Mouse (Mus musculus) embryonic facial prominence, embryonic 14.5 days (tissue): Measurements from ENCODE around the gene Mpig6b. TPM values are rescaled to one million over a fixed set of nuclear protein-coding genes. Genes with fewer than 3 reads are reported as not detected.

Experiments used
- ATAC-seq: fragments of 200-750 bp; cut with Nextera tagmentation; 2 replicates; pipeline ENCODE4 v1.8.0; 2017; ENCODE audit warnings: low read depth, moderate number of reproducible peaks, moderate TSS enrichment
- DNase-seq: peaks from one replicate; pipeline ENCODE4 v3.0.0-alpha.2; 2015; ENCODE audit warnings: low spot score
- H3K27ac ChIP-seq: fragments of 300-500 bp; sonication (generic); replicated peaks from 2 replicates; pipeline ENCODE4 v1.5.1; 2014; ENCODE audit warnings: low read depth, mild to moderate bottlenecking, low read length, moderate library complexity
- H3K27me3 ChIP-seq: fragments of 300-500 bp; sonication (generic); replicated peaks from 2 replicates; pipeline ENCODE4 v1.6.1; 2014; ENCODE audit warnings: low read length; ENCODE audit not compliant: control insufficient read depth, insufficient read depth
- H3K36me3 ChIP-seq: fragments of 300-500 bp; sonication (generic); 2 replicates; pipeline ENCODE4 v1.6.1; 2014; ENCODE audit warnings: low read length, mixed read lengths; ENCODE audit not compliant: control insufficient read depth, insufficient read depth
- H3K4me1 ChIP-seq: fragments of 300-500 bp; sonication (generic); 2 replicates; pipeline ENCODE4 v1.6.1; 2014; ENCODE audit warnings: antibody characterized with exemption, low read length; ENCODE audit not compliant: control insufficient read depth, insufficient read depth
- H3K4me2 ChIP-seq: fragments of 300-500 bp; sonication (generic); 2 replicates; pipeline ENCODE4 v1.6.1; 2014; ENCODE audit warnings: low read depth, mild to moderate bottlenecking, low read length, moderate library complexity, mixed read lengths
- H3K4me3 ChIP-seq: fragments of 300-500 bp; sonication (generic); 2 replicates; pipeline ENCODE4 v1.5.1; 2014; ENCODE audit warnings: low read depth, mild to moderate bottlenecking, low read length
- H3K9ac ChIP-seq: fragments of 300-500 bp; sonication (generic); 2 replicates; pipeline ENCODE4 v1.6.1; 2014; ENCODE audit warnings: low read depth, mild to moderate bottlenecking, low read length, moderate library complexity, mixed read lengths
- H3K9me3 ChIP-seq: fragments of 300-500 bp; sonication (generic); 2 replicates; pipeline ENCODE4 v1.6.1; 2016; ENCODE audit warnings: low read length; ENCODE audit not compliant: control insufficient read depth
- WGBS: fragments of 180-500 bp; shearing (Covaris S2); extraction: QIAGEN DNeasy Blood & Tissue Kit; methylation state at CpG from one replicate; pipeline ENCODE4 v1.1.7; 2014; 5-methylcytosine and 5-hydroxymethylcytosine counted together
- polyA plus RNA-seq: library from polyadenylated mRNA; unstranded; fragments of >200 nt; fragmentation: Nextera tagmentation; extraction: Ambion mirVana; gene quantifications from 2 replicates; pipeline ENCODE4 v1.2.1, GENCODE M21; 2014

Gene Mpig6b
- polyA plus RNA-seq, 1 experiment from 2014 or later = 0.96 TPM

DNA sequence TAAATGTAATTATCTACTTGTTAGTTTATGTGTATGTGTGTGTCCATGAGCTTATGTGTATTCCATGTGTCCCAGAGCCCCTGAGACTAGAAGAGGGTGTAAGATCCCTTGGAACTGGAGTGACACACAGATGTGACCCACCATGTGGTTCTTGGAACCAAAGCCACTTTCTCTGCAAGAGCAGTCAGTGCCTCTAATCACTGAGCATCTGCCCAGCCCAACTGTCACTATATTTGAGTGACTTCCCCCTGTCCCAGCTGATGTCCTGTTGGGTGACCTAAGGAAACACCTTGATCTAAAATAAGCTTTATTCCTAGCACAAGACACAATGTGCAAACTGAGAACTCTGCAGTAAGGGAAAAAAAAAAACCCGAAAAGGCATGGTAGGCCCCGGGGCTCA, 37.7 kb downstream of the Mpig6b start:
- Histone ChIP-seq H3K4me1 (peaks cover 4% of the 10 kb centered on the region), H3K9ac (no peak overlapping the region), H3K27ac (no peak overlapping the region), H3K4me3 (no peak overlapping the region), H3K4me2 (peak overlapping the region; percentile 40; the same call in 1 of the 2 replicates), H3K36me3 (no peaks in the 10 kb centered on the region), H3K9me3 (no peaks in the 10 kb centered on the region), H3K27me3 (no peaks in the 10 kb centered on the region)
- WGBS = 64% methylated on average over 2 of the region's 2 CpGs
- DNase-seq = no peak
- ATAC-seq = no peak

DNA sequence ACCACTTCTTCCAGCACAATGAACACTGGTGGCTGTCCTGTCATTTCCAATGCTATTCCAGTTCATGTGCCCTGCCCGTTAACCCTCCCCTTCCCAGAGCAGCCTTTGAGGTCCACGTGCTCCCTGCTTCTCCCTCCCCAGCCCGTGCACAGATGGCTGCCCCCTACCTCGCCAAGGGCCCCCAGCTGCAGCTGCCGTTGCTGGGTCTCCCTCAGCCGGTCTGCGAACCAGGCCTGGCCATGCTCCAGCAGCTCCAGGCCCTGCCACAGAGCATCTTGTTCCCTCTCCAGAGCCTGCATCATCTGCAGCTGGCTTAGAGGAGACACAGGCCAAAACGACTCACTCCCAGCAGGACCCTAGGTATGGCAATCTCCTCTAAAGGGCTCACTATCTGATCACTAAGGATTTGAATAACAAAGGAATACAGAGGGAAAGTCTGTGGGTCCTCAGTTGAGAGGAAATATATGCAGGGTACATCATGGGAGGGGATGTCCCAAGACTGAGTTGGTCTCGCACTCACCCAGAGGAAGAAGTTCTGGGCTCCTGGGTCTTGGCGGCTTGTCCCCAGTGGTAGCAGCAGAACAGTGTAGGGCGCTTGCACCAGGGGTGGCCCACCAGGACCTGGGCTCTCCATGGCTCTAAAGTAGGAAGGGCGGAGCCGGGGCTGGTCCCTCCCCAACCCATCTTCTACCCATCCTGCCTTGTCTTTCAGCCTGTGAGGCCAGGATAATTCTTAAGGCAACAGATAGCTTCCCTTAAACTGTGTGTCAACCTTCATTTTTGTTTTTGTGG, 38.5 kb downstream of the Mpig6b start, which contains the start of gene Sapcd1:
TSS of gene Sapcd1 (minus strand) at position 740 of the 792 bp plus-strand sequence.
- 30% methylated on average over 12 of the region's 13 CpGs for WGBS

DNA sequence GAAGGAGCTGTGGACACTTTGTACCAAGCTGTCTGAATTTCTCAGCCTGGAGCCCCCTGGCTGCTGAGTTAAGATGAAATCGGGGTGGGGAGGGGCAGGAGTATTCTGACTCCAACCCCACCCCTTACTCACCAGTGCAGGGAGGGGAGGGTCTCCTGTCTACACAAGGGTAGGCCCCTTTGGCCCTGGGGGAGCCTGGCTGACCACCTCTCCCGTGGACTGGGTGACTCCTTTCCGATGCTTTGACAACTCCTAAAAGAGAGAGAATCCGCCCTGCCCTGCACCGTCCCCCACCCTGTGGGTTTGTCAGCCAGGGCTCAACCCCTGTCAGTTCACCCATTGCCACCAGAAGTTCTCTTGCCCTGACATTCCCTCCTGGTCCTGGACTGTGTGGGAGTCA, 39.8 kb downstream of the Mpig6b start:
- DNase-seq (no peak), ATAC-seq (no peak)
- no peak overlapping the region for H3K4me3 ChIP-seq
- H3K9me3 ChIP-seq = no peaks in the 10 kb centered on the region
- peak overlapping the region; percentile 59; the same call in 1 of the 2 replicates for H3K27ac ChIP-seq
- H3K27me3 ChIP-seq = no peaks in the 10 kb centered on the region
- 86% methylated on average over 5 of the region's 5 CpGs for WGBS
- peaks cover 4% of the 10 kb centered on the region for H3K4me1 ChIP-seq
- H3K9ac ChIP-seq = peak overlapping the region; percentile 48; the same call in 1 of the 2 replicates
- no peaks in the 10 kb centered on the region for H3K36me3 ChIP-seq
- peak overlapping the region; percentile 31 for H3K4me2 ChIP-seq

More for the DNA sequence above, 38.5 kb downstream of the Mpig6b start, which contains the start of gene Sapcd1:
- Histone ChIP-seq H3K9ac (peak within 1 kb of the TSS; percentile 35; the same call in 1 of the 2 replicates), H3K27me3 (no peaks in the 10 kb centered on the region), H3K4me1 (peaks cover 4% of the 10 kb centered on the region), H3K4me2 (peak within 1 kb of the TSS; percentile 40), H3K27ac (peak within 1 kb of the TSS; percentile 61), H3K4me3 (peak within 1 kb of the TSS; percentile 15; the same call in 1 of the 2 replicates), H3K36me3 (no peaks in the 10 kb centered on the region), H3K9me3 (no peaks in the 10 kb centered on the region)
- ATAC-seq (peak; percentile 89), DNase-seq (peak; percentile 90)

DNA sequence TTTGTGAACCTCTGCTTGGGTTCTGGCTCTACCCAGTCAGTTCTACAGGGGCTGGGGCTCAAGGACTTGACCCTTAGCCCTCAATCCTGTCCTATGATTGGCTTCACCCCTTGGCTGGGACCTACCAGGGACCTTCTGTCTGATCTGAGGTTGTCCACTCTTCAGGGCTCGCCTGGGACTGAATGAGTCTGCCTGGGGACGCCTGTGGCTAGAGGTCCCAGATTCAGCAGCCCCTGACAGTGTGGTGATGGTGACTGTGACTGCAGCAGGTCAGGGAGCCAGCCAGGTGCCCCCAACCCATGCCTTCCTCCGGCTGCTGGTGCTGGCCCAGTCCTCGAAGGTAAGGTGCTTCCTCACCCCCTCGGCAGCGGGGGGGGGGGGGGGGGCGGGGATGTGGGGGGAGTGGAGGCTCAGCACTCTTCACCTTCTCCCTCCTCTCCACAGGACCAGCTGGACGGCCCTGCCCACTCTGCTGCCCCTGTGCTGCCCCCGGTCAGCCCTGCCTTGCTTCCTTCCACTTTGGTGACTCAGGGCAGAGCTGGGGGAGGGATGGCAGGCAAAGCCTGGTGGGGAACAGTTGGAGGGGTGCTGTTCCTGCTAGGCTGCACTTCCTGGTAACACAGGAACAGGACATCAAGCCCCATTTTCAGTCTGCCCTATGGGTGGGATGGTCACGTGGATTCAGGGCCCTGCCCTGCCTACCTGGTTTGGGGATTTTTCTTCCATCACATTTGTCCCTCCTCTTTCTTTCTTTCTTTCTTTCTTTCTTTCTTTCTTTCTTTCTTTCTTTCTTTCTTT, 41.1 kb downstream of the Mpig6b start:
- WGBS = 80% methylated on average over 6 of the region's 10 CpGs
- DNase-seq (no peak), ATAC-seq (no peak)
- Histone ChIP-seq H3K27me3 (no peaks in the 10 kb centered on the region), H3K4me1 (peaks cover 4% of the 10 kb centered on the region), H3K4me2 (no peak overlapping the region), H3K9me3 (no peaks in the 10 kb centered on the region), H3K36me3 (no peaks in the 10 kb centered on the region), H3K4me3 (no peak overlapping the region), H3K9ac (no peak overlapping the region), H3K27ac (no peak overlapping the region)

DNA sequence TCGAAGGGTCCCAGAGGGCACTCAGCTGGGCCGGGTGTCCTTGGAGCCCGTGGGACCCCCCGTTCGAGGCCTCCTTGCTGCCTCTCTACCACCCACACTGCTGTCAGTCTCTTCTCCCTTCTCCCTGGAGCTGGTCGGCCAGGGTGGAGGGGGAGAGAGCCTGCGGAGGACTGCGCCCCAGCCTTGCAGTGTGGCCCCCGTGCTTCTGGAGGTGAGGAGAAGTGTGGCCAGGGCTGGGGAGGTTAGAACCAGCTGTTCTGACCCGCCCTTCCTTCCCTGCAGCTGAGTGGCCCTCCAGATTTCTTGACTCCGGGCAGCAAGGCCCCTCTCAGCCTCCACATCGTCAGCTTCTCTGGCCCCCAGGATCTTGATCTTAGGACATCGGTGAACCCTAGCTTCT, 41.7 kb downstream of the Mpig6b start:
- H3K27me3 ChIP-seq = no peaks in the 10 kb centered on the region
- DNase-seq (no peak), ATAC-seq (no peak)
- H3K4me3 ChIP-seq = no peak overlapping the region
- H3K9ac ChIP-seq = no peak overlapping the region
- no peaks in the 10 kb centered on the region for H3K9me3 ChIP-seq
- 68% methylated on average over 12 of the region's 13 CpGs for WGBS
- H3K36me3 ChIP-seq = no peaks in the 10 kb centered on the region
- no peak overlapping the region for H3K4me2 ChIP-seq
- peaks cover 4% of the 10 kb centered on the region for H3K4me1 ChIP-seq
- no peak overlapping the region for H3K27ac ChIP-seq

DNA sequence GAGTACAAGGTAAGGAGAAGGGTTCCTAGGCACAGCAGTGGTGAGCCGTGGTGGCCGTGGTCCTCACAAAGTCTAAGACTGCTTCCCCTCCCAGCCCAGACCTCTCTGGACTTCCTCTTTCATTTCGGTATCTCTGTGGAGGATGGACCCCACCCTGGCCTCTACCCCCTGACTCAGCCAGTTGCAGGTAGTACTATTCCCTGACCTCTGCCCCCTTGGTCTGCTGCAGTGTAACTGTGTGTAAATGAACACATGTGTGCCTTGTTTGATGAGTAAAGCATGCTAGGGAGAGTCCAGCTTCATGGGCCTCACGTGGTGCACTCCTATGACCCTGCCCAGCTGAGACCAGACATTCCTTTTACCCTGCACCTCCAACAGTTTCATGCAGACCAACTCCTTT, 42.2 kb downstream of the Mpig6b start:
- Histone ChIP-seq H3K36me3 (no peaks in the 10 kb centered on the region), H3K4me2 (no peak overlapping the region), H3K4me3 (no peak overlapping the region), H3K9ac (no peak overlapping the region), H3K27ac (no peak overlapping the region), H3K9me3 (no peaks in the 10 kb centered on the region), H3K27me3 (no peaks in the 10 kb centered on the region), H3K4me1 (peaks cover 4% of the 10 kb centered on the region)
- WGBS = 62% methylated on average over 4 of the region's 4 CpGs
- no peak for DNase-seq
- no peak for ATAC-seq

DNA sequence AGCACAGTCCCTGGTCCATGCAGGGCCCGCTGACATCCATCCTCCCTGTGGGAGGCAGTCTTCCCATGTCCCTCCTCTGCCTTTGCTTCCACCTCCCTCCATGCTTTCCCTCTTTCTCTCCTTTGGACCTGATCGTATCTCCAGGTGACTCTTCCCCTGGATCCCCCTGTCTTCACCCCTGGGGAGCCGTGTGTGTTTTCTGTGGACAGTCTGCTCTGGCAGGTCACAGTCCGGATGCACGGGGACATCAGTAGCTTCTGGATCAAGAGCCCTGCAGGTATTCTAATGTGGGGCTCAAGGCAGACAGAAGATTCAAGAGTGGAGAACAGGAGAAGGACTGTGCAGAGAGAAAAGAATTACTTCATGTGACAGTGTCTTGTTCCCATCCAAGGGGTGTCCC, 42.8 kb downstream of the Mpig6b start:
- no peaks in the 10 kb centered on the region for H3K36me3 ChIP-seq
- H3K4me3 ChIP-seq = no peak overlapping the region
- no peak overlapping the region for H3K27ac ChIP-seq
- DNase-seq = no peak
- 84% methylated on average over 5 of the region's 5 CpGs for WGBS
- no peaks in the 10 kb centered on the region for H3K9me3 ChIP-seq
- H3K9ac ChIP-seq = no peak overlapping the region
- H3K27me3 ChIP-seq = no peaks in the 10 kb centered on the region
- peaks cover 4% of the 10 kb centered on the region for H3K4me1 ChIP-seq
- H3K4me2 ChIP-seq = no peak overlapping the region
- ATAC-seq = no peak

DNA sequence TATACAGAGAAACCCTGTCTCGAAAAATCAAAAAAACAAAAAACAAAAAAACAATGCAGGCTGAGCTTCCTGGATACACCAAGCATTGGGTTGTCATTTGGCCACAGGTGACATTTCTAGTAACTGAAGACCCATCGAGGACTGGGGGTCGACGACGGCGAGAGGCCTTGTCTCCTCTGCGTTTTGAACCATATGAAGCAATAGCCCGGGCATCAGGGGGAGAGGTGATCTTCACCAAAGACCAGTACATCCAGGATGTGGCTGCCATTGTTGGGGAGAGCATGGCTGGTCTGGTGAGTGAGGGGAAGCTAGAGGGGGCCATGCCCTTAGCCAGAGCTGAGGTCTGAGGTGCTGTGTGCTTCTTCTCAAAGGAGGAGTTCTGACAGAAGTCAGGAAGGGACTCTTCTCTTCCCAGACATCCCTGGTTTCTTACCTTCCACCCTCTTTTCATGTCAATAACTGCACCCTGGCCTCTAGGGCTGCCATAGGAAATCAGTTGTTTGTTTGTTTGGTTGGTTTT, 43.4 kb downstream of the Mpig6b start:
- whole genome bisulfite sequencing = 92% methylated on average over 8 of the region's 8 CpGs
- Histone ChIP-seq H3K9ac (no peak overlapping the region), H3K27me3 (no peaks in the 10 kb centered on the region), H3K36me3 (no peaks in the 10 kb centered on the region), H3K4me1 (peaks cover 4% of the 10 kb centered on the region), H3K4me3 (no peak overlapping the region), H3K9me3 (no peaks in the 10 kb centered on the region), H3K27ac (no peak overlapping the region), H3K4me2 (no peak overlapping the region)
- DNase-seq (no peak), ATAC-seq (no peak)
